Mouse (Mus musculus) CH12.LX (cell line): ENCODE measurements around the gene Slc25a10. TPM values are rescaled to one million over a fixed set of nuclear protein-coding genes. Genes with fewer than 3 reads are reported as not detected.

Experiments used
- DNase-seq: peaks from one replicate; pipeline ENCODE4 v3.0.0-alpha.2; 2013; ENCODE audit errors: extremely low read depth
- H3K27ac ChIP-seq: 2 replicates; pipeline ENCODE4 v1.5.1; 2012; ENCODE audit warnings: low read depth, mild to moderate bottlenecking, control low read depth, moderate library complexity; ENCODE audit not compliant: insufficient read depth
- H3K27me3 ChIP-seq: replicated peaks from 2 replicates; pipeline ENCODE3; 2012; ENCODE audit warnings: inconsistent platforms
- H3K36me3 ChIP-seq, 2 experiments: replicated peaks in 1 of 2; 2 replicates each; pipeline versions ENCODE3 to v1.6.1; 2012; ENCODE audit warnings: inconsistent platforms in 1 of 2, low read length in 1 of 2, mild to moderate bottlenecking in 1 of 2, mixed read lengths in 1 of 2, moderate library complexity in 1 of 2; ENCODE audit not compliant: control insufficient read depth in 1 of 2, insufficient read depth in 1 of 2
- H3K4me1 ChIP-seq, 2 experiments: 2 replicates each; pipeline ENCODE4 v1.6.1; 2012; ENCODE audit warnings: inconsistent platforms in 1 of 2, moderate library complexity in 1 of 2; ENCODE audit not compliant: insufficient read depth in 2 of 2, control insufficient read depth in 1 of 2
- H3K4me2 ChIP-seq: 2 replicates; pipeline ENCODE4 v1.6.1; 2012; ENCODE audit warnings: low read depth, mild to moderate bottlenecking, control low read depth; ENCODE audit not compliant: poor library complexity, insufficient read depth, severe bottlenecking
- H3K4me3 ChIP-seq, 3 experiments: fragments of 150-350 bp in 1 of 3; sonication (generic) in 1 of 3; replicated peaks in 1 of 3; 2 replicates each; pipeline versions ENCODE3 to v1.5.1; 2011 to 2012; ENCODE audit warnings: low read depth in 2 of 3, low read length in 2 of 3, mild to moderate bottlenecking in 2 of 3, moderate library complexity in 2 of 3, control low read depth in 1 of 3, improper control_type of control experiment in 1 of 3, inconsistent platforms in 1 of 3, mixed read lengths in 1 of 3; ENCODE audit not compliant: poor library complexity in 1 of 3
- H3K79me2 ChIP-seq: replicated peaks from 2 replicates; pipeline ENCODE4 v1.6.1; 2012; ENCODE audit warnings: mild to moderate bottlenecking, moderate library complexity; ENCODE audit not compliant: control insufficient read depth, poor library complexity, insufficient read depth, severe bottlenecking; ENCODE audit errors: extremely low read depth
- H3K9ac ChIP-seq: 2 replicates; pipeline ENCODE4 v1.6.1; 2012; ENCODE audit warnings: low read depth, mild to moderate bottlenecking, control low read depth, moderate library complexity; ENCODE audit not compliant: insufficient read depth
- H3K9me3 ChIP-seq: replicated peaks from 2 replicates; pipeline ENCODE3; 2012; ENCODE audit warnings: low read length, inconsistent platforms, mixed read lengths
- CHD1 ChIP-seq: IDR thresholded peaks from 2 replicates; pipeline ENCODE4 v1.6.1; 2012; ENCODE audit warnings: low read depth, low read length, improper control_type of control experiment, inconsistent platforms
- CHD2 ChIP-seq: IDR thresholded peaks from 2 replicates; pipeline ENCODE4 v1.6.1; 2011; ENCODE audit warnings: low read length, improper control_type of control experiment
- E2F4 ChIP-seq: IDR thresholded peaks from 2 replicates; pipeline ENCODE4 v1.6.1; 2011; ENCODE audit warnings: low read depth, low read length, improper control_type of control experiment; ENCODE audit not compliant: insufficient replicate concordance
- ELF1 ChIP-seq: IDR thresholded peaks from 2 replicates; pipeline ENCODE4 v1.6.1; 2014; ENCODE audit warnings: low read depth, mild to moderate bottlenecking, inconsistent platforms, low read length, improper control_type of control experiment
- EP300 ChIP-seq: IDR thresholded peaks from 2 replicates; pipeline ENCODE4 v1.6.1; 2011; ENCODE audit warnings: low read length, improper control_type of control experiment
- GABPA ChIP-seq: IDR thresholded peaks from 2 replicates; pipeline ENCODE4 v1.6.1; 2012; ENCODE audit warnings: low read depth, low read length, improper control_type of control experiment, inconsistent platforms; ENCODE audit not compliant: insufficient replicate concordance
- HCFC1 ChIP-seq: IDR thresholded peaks from 2 replicates; pipeline ENCODE4 v1.6.1; 2012; ENCODE audit warnings: low read depth, mild to moderate bottlenecking, inconsistent platforms, low read length, improper control_type of control experiment
- IRF4 ChIP-seq: IDR thresholded peaks from 2 replicates; pipeline ENCODE4 v1.6.1; 2014; ENCODE audit warnings: low read depth, mild to moderate bottlenecking, inconsistent platforms, low read length, improper control_type of control experiment
- KAT2A ChIP-seq: IDR thresholded peaks from 2 replicates; pipeline ENCODE4 v1.6.1; 2012; ENCODE audit warnings: low read length, improper control_type of control experiment, inconsistent platforms; ENCODE audit not compliant: insufficient replicate concordance
- MAFK ChIP-seq: IDR thresholded peaks from 2 replicates; pipeline ENCODE4 v1.6.1; 2011; ENCODE audit warnings: low read length, improper control_type of control experiment; ENCODE audit not compliant: insufficient replicate concordance
- MAX ChIP-seq: IDR thresholded peaks from 2 replicates; pipeline ENCODE4 v1.6.1; 2011; ENCODE audit warnings: low read length, improper control_type of control experiment
- MAZ ChIP-seq: IDR thresholded peaks from 2 replicates; pipeline ENCODE4 v1.6.1; 2012; ENCODE audit warnings: low read depth, mild to moderate bottlenecking, inconsistent platforms, low read length, improper control_type of control experiment, moderate library complexity
- NELFE ChIP-seq: IDR thresholded peaks from 2 replicates; pipeline ENCODE4 v1.6.1; 2011; ENCODE audit warnings: low read depth, low read length, improper control_type of control experiment
- PAX5 ChIP-seq: IDR thresholded peaks from 2 replicates; pipeline ENCODE4 v1.6.1; 2012; ENCODE audit warnings: low read length, inconsistent platforms, mixed read lengths
- POLR2AphosphoS2 ChIP-seq: IDR thresholded peaks from 2 replicates; pipeline ENCODE4 v1.6.1; 2011; ENCODE audit warnings: low read depth, low read length, improper control_type of control experiment
- RCOR1 ChIP-seq: conservative IDR thresholded peaks from 2 replicates; pipeline ENCODE4 v1.6.1; 2012; ENCODE audit warnings: low read depth, mild to moderate bottlenecking, inconsistent platforms, low read length, improper control_type of control experiment
- SIN3A ChIP-seq: IDR thresholded peaks from 2 replicates; pipeline ENCODE4 v1.6.1; 2012; ENCODE audit warnings: low read length, improper control_type of control experiment, inconsistent platforms
- TBP ChIP-seq: conservative IDR thresholded peaks from 2 replicates; pipeline ENCODE4 v1.6.1; 2011; ENCODE audit warnings: low read depth, low read length, improper control_type of control experiment
- TCF12 ChIP-seq: IDR thresholded peaks from 2 replicates; pipeline ENCODE4 v1.6.1; 2014; ENCODE audit warnings: low read depth, mild to moderate bottlenecking, inconsistent platforms, low read length, improper control_type of control experiment
- ZC3H11A ChIP-seq: IDR thresholded peaks from 2 replicates; pipeline ENCODE4 v1.6.1; 2012; ENCODE audit warnings: low read depth, mild to moderate bottlenecking, inconsistent platforms, low read length, improper control_type of control experiment
- ZMIZ1 ChIP-seq: IDR thresholded peaks from 2 replicates; pipeline ENCODE4 v1.6.1; 2012; ENCODE audit warnings: low read depth, mild to moderate bottlenecking, inconsistent platforms, low read length, improper control_type of control experiment
- dilution Hi-C: fragments of 300-500 bp; cut with MboI; formaldehyde crosslinking; loops from 2 replicates; pipeline ENCODE4 v1.14.3; 2020; ENCODE audit warnings: low sequenced_read_pairs; ENCODE audit not compliant: extremely low pct_unique_long_range_greater_than_20kb, extremely low pct_ligation_motif_present
- in situ Hi-C: fragments of 300-500 bp; cut with MboI; formaldehyde crosslinking; loops from 3 replicates; pipeline ENCODE4 v1.14.3; 2019; ENCODE audit warnings: low sequenced_read_pairs, low pct_ligation_motif_present, low pct_unique_long_range_greater_than_20kb, mixed read lengths
- polyA plus RNA-seq: library from polyadenylated mRNA; unstranded; fragments of >175 nt; gene quantifications from 2 replicates; pipeline ENCODE4 v1.2.1, GENCODE M21; 2012; ENCODE audit warnings: low read depth; ENCODE audit not compliant: insufficient read length
- total RNA-seq, 2 experiments: library from RNA; depleted of rRNA; stranded (reverse); fragments of 300-350 nt in 1 of 2; fragments of >200 nt in 1 of 2; gene quantifications; 2 replicates each; pipeline ENCODE4 v1.2.3; 2012 to 2014

Slc25a10 gene
- total and polyA plus RNA-seq, 3 experiments = 32.9 to 45.9 (median 34.6) TPM

DNA sequence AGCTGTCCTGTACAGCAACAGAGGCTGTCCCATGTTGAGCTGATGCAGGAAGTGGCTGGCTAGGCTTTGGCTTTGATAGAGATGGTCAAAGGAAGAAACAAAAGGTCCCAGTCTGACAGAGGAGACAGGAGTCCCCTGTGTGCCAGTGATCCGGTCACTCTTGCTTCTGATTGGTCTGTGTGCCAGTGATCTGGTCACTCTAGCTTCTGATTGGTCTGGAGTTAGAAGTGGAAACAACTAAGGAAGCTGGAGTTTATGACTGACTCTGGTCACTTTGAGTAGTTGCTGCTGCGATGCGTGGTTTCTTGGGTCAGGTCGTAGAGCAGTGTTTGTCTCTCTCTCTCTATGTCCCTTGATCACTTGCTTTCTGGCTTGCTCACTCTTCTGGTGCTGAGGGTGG lies 10.1 kb downstream of the Slc25a10 start:
- no peak overlapping the region for H3K27ac ChIP-seq
- dilution Hi-C loops (no loop called here), in situ Hi-C loops (no loop called here)
- H3K79me2 ChIP-seq = no peaks in the 10 kb centered on the region
- H3K9ac ChIP-seq = no peak overlapping the region
- no peaks in the 10 kb centered on the region for H3K9me3 ChIP-seq
- H3K36me3 ChIP-seq = peaks cover 21 to 32% of the 10 kb centered on the region in 2 experiments
- H3K4me1 ChIP-seq = no peaks in the 10 kb centered on the region
- H3K4me3 ChIP-seq = no peak overlapping the region
- H3K27me3 ChIP-seq = no peaks in the 10 kb centered on the region
- H3K4me2 ChIP-seq = no peak overlapping the region
- TF ChIP-seq GABPA (no peak), NELFE (no peak), HCFC1 (no peak), MAFK (no peak), E2F4 (no peak), CHD1 (no peak), POLR2AphosphoS2 (no peak), IRF4 (no peak), TCF12 (no peak), ELF1 (no peak), PAX5 (no peak), SIN3A (no peak), KAT2A (no peak), ZC3H11A (no peak), ZMIZ1 (no peak), RCOR1 (no peak), EP300 (no peak), TBP (no peak), CHD2 (no peak)
- no peak for DNase-seq

DNA sequence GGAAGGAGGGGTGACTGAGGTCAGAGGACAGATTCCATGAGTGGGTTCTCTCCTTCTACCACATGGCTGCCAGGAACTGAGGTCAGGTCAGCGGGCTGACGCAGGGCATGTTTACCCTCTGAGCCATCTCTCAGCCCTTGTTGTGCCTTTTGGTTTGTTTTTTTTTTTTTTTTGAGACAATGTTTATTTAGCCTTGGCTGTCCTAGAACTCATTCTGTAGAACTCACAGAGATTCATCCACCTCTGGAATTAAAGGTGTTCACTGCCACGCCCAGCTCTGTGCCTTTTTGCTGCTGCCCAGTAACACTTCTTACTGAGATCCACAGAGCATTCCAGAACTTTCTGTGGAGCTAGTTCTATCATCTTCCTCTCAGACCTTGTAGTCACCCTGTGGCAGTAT lies 14.0 kb downstream of the Slc25a10 start:
- Histone ChIP-seq H3K36me3 (no peaks in the 10 kb centered on the region), H3K4me3 (no peak overlapping the region), H3K4me1 (peaks cover 5 to 10% of the 10 kb centered on the region in 2 experiments), H3K27me3 (peaks cover 2% of the 10 kb centered on the region), H3K9me3 (no peaks in the 10 kb centered on the region), H3K4me2 (no peak overlapping the region), H3K27ac (no peak overlapping the region), H3K9ac (no peak overlapping the region), H3K79me2 (no peaks in the 10 kb centered on the region)
- dilution Hi-C loops = no loop called here
- no peak for DNase-seq
- TF ChIP-seq MAX = no peak
- no peak for TF ChIP-seq CHD1
- no peak for TF ChIP-seq MAZ
- in situ Hi-C loops = no loop called here
